Mouse (Mus musculus) liver, embryonic 16.5 days (tissue): ENCODE data around the gene Gpr176. TPM values are rescaled to one million over a fixed set of nuclear protein-coding genes. Genes with fewer than 3 reads are reported as not detected.

Source experiments
- microRNA-seq: library from miRNA; unstranded; fragments of <30 nt; microRNA quantifications from one replicate; pipeline ENCODE4, GENCODE M21; 2016
- polyA plus RNA-seq: library from polyadenylated mRNA; unstranded; fragments of >200 nt; fragmentation: Nextera tagmentation; extraction: Ambion mirVana; gene quantifications from 2 replicates; pipeline ENCODE4 v1.2.1, GENCODE M21; 2015

Gene Gpr176
- polyA plus RNA-seq, 1 experiment from 2014 or later = 0.09 TPM

Small RNA genes within 50 kb of the gene (microRNA-seq; reads per million reads assigned to microRNA genes)
- not detected for gene Gm22800

Other genes starting within 250 kb of the Gpr176 start
- gene Fsip1, start 116.5 kb downstream of the Gpr176 start, polyA plus RNA-seq = 0.08 and 0.11 TPM in 2 replicates
- gene Eif2ak4, start 15.2 kb upstream of the Gpr176 start, polyA plus RNA-seq = 4.6 and 5.1 TPM in 2 replicates
- gene Srp14, start 106.3 kb upstream of the Gpr176 start, polyA plus RNA-seq = 85.3 and 92.3 TPM in 2 replicates
- 0.59 and 0.62 TPM in 2 replicates for gene Bmf, start 176.3 kb upstream of the Gpr176 start, polyA plus RNA-seq
- 40.6 and 42.3 TPM in 2 replicates for gene Bub1b, start 224.8 kb upstream of the Gpr176 start, polyA plus RNA-seq